Mouse (Mus musculus) left cerebral cortex, postnatal 14 days (tissue): Measurements from ENCODE around the gene Tmem121b. TPM values are rescaled to one million over a fixed set of nuclear protein-coding genes. Genes with fewer than 3 reads are reported as not detected.

Experiments used
- DNase-seq, 2 experiments: peaks; one replicate each; pipeline ENCODE4 v3.0.0; 2021 to 2022; ENCODE audit warnings: low spot score in 2 of 2, mixed read lengths in 1 of 2
- intact Hi-C: fragments of 180-260 bp; cut with DNase I; formaldehyde crosslinking; loops from one replicate; pipeline ENCODE4 v1.15.1; 2025
- total RNA-seq, 2 experiments: library from RNA; stranded (reverse); gene quantifications; 2 replicates each; pipeline ENCODE4 v1.2.3; 2021

Gene Tmem121b
- total RNA-seq, 2 experiments from 2014 or later: 71.2 to 75.7 TPM

DNA sequence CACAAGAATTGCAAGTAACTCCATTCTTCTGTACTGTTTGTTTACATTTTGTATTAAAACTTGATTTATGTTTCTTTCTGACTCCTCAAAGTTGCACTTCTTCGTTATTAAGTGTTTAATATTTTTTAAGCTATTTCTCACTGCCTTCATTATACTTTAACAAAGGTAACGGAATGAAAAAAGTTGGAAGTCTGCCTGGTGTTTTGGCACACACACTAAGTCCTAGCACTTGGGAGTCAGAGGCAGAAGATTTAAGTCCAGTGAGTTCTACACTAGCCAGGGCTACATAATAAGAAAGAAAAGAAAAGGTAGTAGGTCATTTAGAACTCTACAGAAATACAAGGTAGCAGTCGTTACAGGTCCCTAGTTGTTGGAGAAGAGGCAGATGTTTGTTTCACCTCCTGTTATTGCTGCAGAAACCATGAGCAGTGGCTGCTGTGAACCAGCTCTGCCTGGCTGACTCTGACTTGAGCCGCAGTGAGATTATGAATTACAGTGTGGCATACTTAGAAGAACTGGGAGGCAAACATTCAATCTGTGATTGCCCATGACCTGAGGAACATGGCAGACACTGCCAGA lies 51.3 kb downstream of the Tmem121b start:
- DNase-seq: no peak
- intact Hi-C loops: no loop called here

Other genes with a start within 250 kb of the Tmem121b start
- not detected for gene D330020A13Rik, start 199.4 kb downstream of the Tmem121b start, total RNA-seq
- under 1 TPM; 0.40 TPM for gene B4galnt3, start 199.2 kb downstream of the Tmem121b start, total RNA-seq
- 10 to 100 TPM; 37.0 to 37.8 TPM for gene Kdm5a, start 129.7 kb downstream of the Tmem121b start, total RNA-seq
- gene Ccdc77, start 129.4 kb downstream of the Tmem121b start, total RNA-seq: 1 to 10 TPM; 5.9 to 7.8 TPM
- gene Il17ra, start 30.6 kb downstream of the Tmem121b start, total RNA-seq: 1 to 10 TPM; 7.4 to 9.1 TPM
- gene Hdhd5, start 37.5 kb upstream of the Tmem121b start, total RNA-seq: 10 to 100 TPM; 34.4 to 34.9 TPM
- gene Cecr2, start 172.6 kb upstream of the Tmem121b start, total RNA-seq: 1 to 10 TPM; 2.3 to 3.0 TPM